Mouse (Mus musculus) C2C12 (cell line): ENCODE data around the gene Lcmt1.

Source experiments
- CEBPB ChIP-seq: IDR thresholded peaks from one replicate; pipeline ENCODE4 v1.6.1; 2011; ENCODE audit warnings: low read depth, mild to moderate bottlenecking, control low read depth, moderate library complexity
- CTCF ChIP-seq: IDR thresholded peaks from one replicate; pipeline ENCODE4 v1.5.1; 2011; ENCODE audit not compliant: control insufficient read depth, insufficient read depth, insufficient read length
- MAX ChIP-seq: IDR thresholded peaks from one replicate; pipeline ENCODE4 v1.6.1; 2011; ENCODE audit warnings: mild to moderate bottlenecking, control low read depth
- MYOD1 ChIP-seq: IDR thresholded peaks from one replicate; pipeline ENCODE4 v1.6.1; 2011; ENCODE audit warnings: low read depth; ENCODE audit not compliant: control insufficient read depth, insufficient read length
- MYOG ChIP-seq: IDR thresholded peaks from one replicate; pipeline ENCODE4 v1.6.1; 2011; ENCODE audit not compliant: control insufficient read depth, insufficient read length; ENCODE audit errors: extremely low read depth
- USF1 ChIP-seq: IDR thresholded peaks from one replicate; pipeline ENCODE4 v1.6.1; 2011; ENCODE audit warnings: low read depth, mild to moderate bottlenecking, control low read depth, moderate library complexity

- TF ChIP-seq CTCF (no peak), MAX (no peak), USF1 (no peak), MYOG (no peak), MYOD1 (peak; percentile 74), CEBPB (no peak)
These were observed at the start of gene Lcmt1, which contains the start of gene Arhgap17 for GRCm38 (mm10) chr7:123369759-123370481.
